Mouse (Mus musculus) forebrain, embryonic 11.5 days (tissue): ENCODE results near the gene Ankrd9. TPM values are rescaled to one million over a fixed set of nuclear protein-coding genes. Genes with fewer than 3 reads are reported as not detected.

Experiments
- ATAC-seq: fragments of 200-750 bp; cut with Nextera tagmentation; replicated peaks from 2 replicates; pipeline ENCODE4 v1.8.0; 2017; ENCODE audit warnings: moderate TSS enrichment; ENCODE audit not compliant: low FRiP score
- DNase-seq: peaks from one replicate; pipeline ENCODE4 v3.0.0-alpha.2; 2017; ENCODE audit warnings: low spot score
- H3K27ac ChIP-seq: fragments of 300-500 bp; sonication (generic); 2 replicates; pipeline ENCODE4 v1.5.1; 2014; ENCODE audit warnings: low read depth, low read length
- H3K27me3 ChIP-seq: fragments of 300-500 bp; sonication (generic); 2 replicates; pipeline ENCODE4 v1.6.1; 2014; ENCODE audit warnings: mild to moderate bottlenecking, low read length, mixed read lengths; ENCODE audit not compliant: control insufficient read depth, insufficient read depth
- H3K36me3 ChIP-seq: fragments of 300-500 bp; sonication (generic); 2 replicates; pipeline ENCODE4 v1.6.1; 2014; ENCODE audit warnings: mild to moderate bottlenecking, low read length, moderate library complexity, mixed read lengths; ENCODE audit not compliant: control insufficient read depth, insufficient read depth
- H3K4me1 ChIP-seq: fragments of 300-500 bp; sonication (generic); replicated peaks from 2 replicates; pipeline ENCODE4 v1.6.1; 2014; ENCODE audit warnings: low read length, mixed read lengths; ENCODE audit not compliant: control insufficient read depth, insufficient read depth
- H3K4me2 ChIP-seq: fragments of 300-500 bp; sonication (generic); 2 replicates; pipeline ENCODE4 v1.6.1; 2014; ENCODE audit warnings: low read depth, mild to moderate bottlenecking, low read length, moderate library complexity, mixed read lengths; ENCODE audit not compliant: severe bottlenecking
- H3K4me3 ChIP-seq: fragments of 300-500 bp; sonication (generic); 2 replicates; pipeline ENCODE4 v1.5.1; 2014; ENCODE audit warnings: low read depth, low read length
- H3K9ac ChIP-seq: fragments of 300-500 bp; sonication (generic); 2 replicates; pipeline ENCODE4 v1.6.1; 2014; ENCODE audit warnings: low read length
- H3K9me3 ChIP-seq: fragments of 300-500 bp; sonication (generic); 2 replicates; pipeline ENCODE4 v1.6.1; 2016; ENCODE audit warnings: low read length, mixed read lengths; ENCODE audit not compliant: control insufficient read depth
- WGBS: fragments of 180-500 bp; shearing (Covaris S2); extraction: QIAGEN DNeasy Blood & Tissue Kit; methylation state at CpG from one replicate; pipeline ENCODE4 v1.1.7; 2014; 5-methylcytosine and 5-hydroxymethylcytosine counted together
- polyA plus RNA-seq: library from polyadenylated mRNA; unstranded; fragments of >200 nt; fragmentation: Nextera tagmentation; extraction: Ambion mirVana; gene quantifications from 2 replicates; pipeline ENCODE4 v1.2.1, GENCODE M21; 2014

The Ankrd9 gene
- polyA plus RNA-seq, 1 experiment from 2014 or later = 16.9 TPM

DNA sequence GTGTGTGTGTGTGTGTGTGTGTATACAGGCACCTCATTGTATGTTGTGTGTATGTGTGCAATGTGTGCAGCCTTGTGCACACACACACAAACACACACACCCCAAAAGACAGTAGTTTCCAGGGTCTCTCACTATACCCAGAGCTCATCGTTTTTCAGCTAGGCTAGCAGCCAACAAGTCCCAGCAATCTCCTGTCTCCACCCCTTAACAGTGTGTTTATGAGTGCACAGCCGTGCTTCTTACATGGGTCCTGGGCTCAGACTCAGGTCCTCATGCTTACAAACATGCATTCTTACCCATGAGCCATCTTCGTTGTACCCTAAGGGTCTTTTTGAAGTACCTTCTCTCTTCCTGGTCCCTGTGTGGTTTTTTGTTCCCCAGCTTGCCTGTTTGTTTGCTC, 13.3 kb downstream of the Ankrd9 start:
- 82% methylated on average over 3 of the region's 3 CpGs for WGBS
- no peak overlapping the region for H3K9ac ChIP-seq
- no peaks in the 10 kb centered on the region for H3K27me3 ChIP-seq
- peaks cover 2% of the 10 kb centered on the region; the same call in 1 of the 2 replicates for H3K36me3 ChIP-seq
- no peaks in the 10 kb centered on the region for H3K4me1 ChIP-seq
- ATAC-seq (no peak), DNase-seq (no peak)
- no peak overlapping the region for H3K4me3 ChIP-seq
- no peaks in the 10 kb centered on the region for H3K9me3 ChIP-seq
- H3K27ac ChIP-seq = no peak overlapping the region
- no peak overlapping the region for H3K4me2 ChIP-seq

DNA sequence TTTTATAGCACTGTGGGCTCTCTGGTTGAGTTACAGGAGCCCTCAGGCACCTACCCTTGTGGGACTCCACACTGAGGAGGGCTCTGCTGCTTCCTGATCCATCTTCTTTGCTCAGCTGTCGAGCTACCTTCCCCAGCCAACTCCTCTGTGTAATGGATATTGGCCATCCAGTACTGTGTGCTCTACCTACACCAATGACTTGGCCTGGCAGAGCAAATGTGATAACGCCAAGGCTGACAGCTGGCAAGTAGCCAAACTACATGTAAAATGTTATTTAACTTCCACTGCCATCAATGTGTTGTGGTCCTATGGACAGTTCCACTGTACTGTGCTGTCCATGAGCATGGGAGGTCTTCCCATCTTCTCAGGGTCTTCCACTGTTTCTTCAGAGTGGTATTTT, 16.9 kb downstream of the Ankrd9 start:
- Histone ChIP-seq H3K27ac (no peak overlapping the region), H3K4me1 (no peaks in the 10 kb centered on the region), H3K4me3 (no peak overlapping the region), H3K27me3 (no peaks in the 10 kb centered on the region), H3K9me3 (no peaks in the 10 kb centered on the region), H3K9ac (no peak overlapping the region), H3K36me3 (no peaks in the 10 kb centered on the region), H3K4me2 (no peak overlapping the region)
- 86% methylated on average over 2 of the region's 2 CpGs for WGBS
- no peak for DNase-seq
- ATAC-seq = no peak

DNA sequence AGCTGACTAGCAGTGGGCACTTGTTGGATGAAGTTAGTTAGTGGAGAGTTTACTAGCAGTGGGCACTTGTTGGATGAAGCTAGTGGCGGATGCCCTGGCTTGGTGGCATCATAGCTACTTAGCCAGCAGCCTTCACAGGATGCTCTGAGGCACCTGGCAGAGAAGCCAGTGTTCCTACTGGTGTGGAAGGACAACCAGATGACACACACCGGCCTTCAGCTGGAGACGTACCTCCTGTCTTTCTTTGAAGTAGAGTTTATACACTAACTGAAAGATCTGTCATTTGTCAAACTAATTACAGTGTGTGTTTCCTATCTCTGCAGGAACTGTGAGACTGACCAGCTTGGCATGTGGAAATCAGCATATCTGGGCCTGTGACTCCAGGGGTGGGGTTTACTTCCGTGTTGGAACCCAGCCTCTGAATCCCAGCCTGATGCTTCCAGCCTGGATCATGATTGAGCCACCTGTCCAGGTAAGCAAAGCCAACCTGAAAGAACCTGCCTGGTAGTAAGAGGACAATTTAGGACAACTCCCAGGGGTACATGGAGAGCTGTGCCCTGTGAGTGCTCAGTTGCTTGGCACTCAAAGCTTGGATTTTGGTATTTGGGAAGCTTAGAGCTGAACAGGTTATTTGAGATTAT, 24.4 kb downstream of the Ankrd9 start:
- ATAC-seq (no peak), DNase-seq (no peak)
- Histone ChIP-seq H3K36me3 (no peaks in the 10 kb centered on the region; the same call in 1 of the 2 replicates), H3K4me1 (no peaks in the 10 kb centered on the region), H3K9me3 (no peaks in the 10 kb centered on the region), H3K4me2 (no peak overlapping the region), H3K4me3 (no peak overlapping the region), H3K9ac (no peak overlapping the region), H3K27ac (no peak overlapping the region), H3K27me3 (no peaks in the 10 kb centered on the region)
- 88% methylated on average over 4 of the region's 4 CpGs for WGBS

DNA sequence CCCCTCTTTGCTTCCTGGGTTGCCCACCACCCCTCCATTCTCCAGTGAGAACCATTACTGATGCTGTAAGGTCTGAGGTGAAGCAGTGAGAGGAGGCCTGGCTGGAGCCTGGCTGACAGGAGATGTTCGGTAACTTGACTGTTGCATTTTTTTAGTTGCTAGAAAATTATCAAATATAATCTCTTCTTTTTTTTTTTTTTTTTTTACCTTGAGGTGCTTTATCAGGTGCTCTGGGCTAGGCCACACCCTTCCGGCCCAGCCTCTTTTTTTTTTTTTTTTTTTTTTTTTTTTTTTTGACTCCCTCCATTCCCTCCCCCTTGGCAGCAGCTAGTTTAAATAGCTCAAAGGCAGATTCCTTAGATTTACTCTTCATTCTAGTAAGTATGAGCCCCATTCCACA, 24.9 kb downstream of the Ankrd9 start:
- Histone ChIP-seq H3K9me3 (no peaks in the 10 kb centered on the region), H3K27me3 (no peaks in the 10 kb centered on the region), H3K27ac (no peak overlapping the region), H3K4me1 (no peaks in the 10 kb centered on the region), H3K4me2 (no peak overlapping the region), H3K4me3 (no peak overlapping the region), H3K36me3 (no peaks in the 10 kb centered on the region; the same call in 1 of the 2 replicates), H3K9ac (no peak overlapping the region)
- no peak for ATAC-seq
- 87% methylated on average over 2 of the region's 2 CpGs for WGBS
- no peak for DNase-seq

DNA sequence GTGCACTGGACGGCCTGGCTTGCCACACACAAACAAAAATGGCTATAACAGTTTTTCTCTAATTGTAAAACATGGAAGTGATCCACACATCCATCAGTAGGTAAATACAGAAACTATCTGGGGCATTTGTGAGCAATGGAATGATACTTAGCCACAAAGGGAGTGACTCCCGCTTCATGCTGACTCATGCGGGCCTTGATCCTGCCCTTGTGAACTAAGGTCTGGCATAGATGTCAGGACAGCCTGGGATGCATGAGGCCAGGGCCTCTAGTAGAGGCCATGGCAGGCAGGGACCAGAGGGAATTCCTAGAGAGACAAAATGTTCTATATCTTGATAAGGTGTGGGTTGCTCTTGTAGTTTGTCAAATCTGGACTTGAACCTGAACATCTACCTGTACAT, 25.4 kb downstream of the Ankrd9 start:
- Histone ChIP-seq H3K4me3 (no peak overlapping the region), H3K9ac (no peak overlapping the region), H3K4me1 (no peaks in the 10 kb centered on the region), H3K9me3 (no peaks in the 10 kb centered on the region), H3K27me3 (no peaks in the 10 kb centered on the region), H3K36me3 (no peaks in the 10 kb centered on the region; the same call in 1 of the 2 replicates), H3K4me2 (no peak overlapping the region), H3K27ac (no peak overlapping the region)
- no peak for ATAC-seq
- WGBS = 90% methylated on average over 3 of the region's 3 CpGs
- DNase-seq = no peak

DNA sequence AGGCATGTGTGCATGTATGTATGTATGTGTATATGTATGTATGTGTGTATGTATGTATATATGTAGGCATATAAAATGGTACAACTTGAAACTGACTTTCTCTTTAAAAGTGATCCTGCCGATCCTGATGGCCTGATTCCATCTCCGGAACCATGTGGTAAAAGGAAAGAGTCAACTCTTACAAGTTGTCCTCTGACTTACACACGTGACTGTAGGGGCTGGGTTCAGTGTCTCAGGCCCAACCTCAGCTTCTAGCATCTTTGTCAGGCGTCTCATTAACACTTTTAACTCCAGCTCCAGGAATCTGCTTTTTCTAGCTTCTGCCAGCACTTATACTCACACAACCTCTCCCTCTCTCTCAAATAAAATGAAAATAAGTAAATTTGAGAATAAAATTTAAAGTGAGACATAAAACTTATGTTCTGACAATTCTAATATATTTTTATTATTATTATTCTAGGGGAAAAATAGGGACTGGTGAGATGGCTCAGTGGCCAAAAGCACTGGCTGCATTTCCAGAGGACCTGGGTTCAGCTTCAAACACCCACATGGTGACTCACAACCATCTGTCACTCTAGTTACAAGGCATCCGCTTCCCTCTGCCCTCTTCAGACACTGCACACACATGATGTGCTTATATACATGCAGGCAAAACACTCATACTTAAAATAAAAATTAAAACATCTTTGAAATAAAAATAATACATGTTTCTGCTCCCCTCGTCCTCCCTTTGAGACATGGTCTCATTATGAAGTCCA, 26.0 kb downstream of the Ankrd9 start:
- ATAC-seq (no peak), DNase-seq (no peak)
- WGBS = 84% methylated on average over 6 of the region's 6 CpGs
- Histone ChIP-seq H3K4me2 (no peak overlapping the region), H3K4me3 (no peak overlapping the region), H3K9me3 (no peaks in the 10 kb centered on the region), H3K4me1 (no peaks in the 10 kb centered on the region), H3K27me3 (no peaks in the 10 kb centered on the region), H3K36me3 (no peaks in the 10 kb centered on the region; the same call in 1 of the 2 replicates), H3K27ac (no peak overlapping the region), H3K9ac (no peak overlapping the region)

DNA sequence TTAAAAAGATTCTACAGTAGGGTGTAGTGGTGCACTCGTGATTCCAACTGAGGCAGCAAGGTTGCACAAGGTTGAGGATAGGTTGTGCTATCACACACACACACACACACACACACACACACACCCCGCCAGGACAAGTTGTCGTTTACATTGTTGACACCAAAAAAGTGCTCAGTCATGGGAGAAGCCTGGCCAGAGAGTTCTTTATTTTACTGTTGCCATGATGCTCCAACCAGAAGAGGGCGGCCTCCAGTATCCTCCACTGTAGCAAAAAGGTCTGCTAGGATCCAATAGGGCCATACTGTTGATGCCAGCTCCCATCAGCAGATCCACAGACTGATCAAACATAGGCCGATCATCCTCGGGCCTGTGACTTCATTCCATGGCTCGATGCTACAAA, 27.6 kb downstream of the Ankrd9 start:
- Histone ChIP-seq H3K36me3 (no peaks in the 10 kb centered on the region; the same call in 1 of the 2 replicates), H3K27me3 (no peaks in the 10 kb centered on the region), H3K4me3 (no peak overlapping the region), H3K9ac (no peak overlapping the region), H3K9me3 (no peaks in the 10 kb centered on the region), H3K27ac (no peak overlapping the region), H3K4me1 (no peaks in the 10 kb centered on the region), H3K4me2 (no peak overlapping the region)
- no peak for DNase-seq
- 85% methylated on average over 7 of the region's 7 CpGs for WGBS
- ATAC-seq = no peak

DNA sequence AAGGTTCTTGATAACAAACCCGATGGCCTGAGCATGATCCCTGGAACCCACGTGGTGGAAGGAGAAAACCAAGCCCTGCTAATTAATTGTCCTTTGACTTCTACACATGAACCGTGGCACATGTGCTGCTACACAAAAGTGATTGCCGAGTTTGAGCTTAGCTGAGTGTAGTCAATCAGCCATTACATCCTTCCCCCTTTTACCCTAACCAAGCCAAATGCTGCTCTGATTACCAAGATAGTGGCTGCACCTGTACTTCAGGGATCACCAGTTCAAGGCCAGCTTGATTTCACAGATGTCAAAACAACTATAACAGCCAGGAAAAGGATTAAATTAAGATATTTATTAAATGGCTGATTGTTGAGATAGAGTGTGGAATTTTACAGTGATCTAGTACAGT, 28.7 kb downstream of the Ankrd9 start:
- Histone ChIP-seq H3K27me3 (no peaks in the 10 kb centered on the region), H3K4me2 (no peak overlapping the region), H3K36me3 (no peaks in the 10 kb centered on the region), H3K4me3 (no peak overlapping the region), H3K4me1 (no peaks in the 10 kb centered on the region), H3K27ac (no peak overlapping the region), H3K9ac (no peak overlapping the region), H3K9me3 (no peaks in the 10 kb centered on the region)
- no peak for DNase-seq
- 85% methylated on average over 4 of the region's 4 CpGs for WGBS
- no peak for ATAC-seq

DNA sequence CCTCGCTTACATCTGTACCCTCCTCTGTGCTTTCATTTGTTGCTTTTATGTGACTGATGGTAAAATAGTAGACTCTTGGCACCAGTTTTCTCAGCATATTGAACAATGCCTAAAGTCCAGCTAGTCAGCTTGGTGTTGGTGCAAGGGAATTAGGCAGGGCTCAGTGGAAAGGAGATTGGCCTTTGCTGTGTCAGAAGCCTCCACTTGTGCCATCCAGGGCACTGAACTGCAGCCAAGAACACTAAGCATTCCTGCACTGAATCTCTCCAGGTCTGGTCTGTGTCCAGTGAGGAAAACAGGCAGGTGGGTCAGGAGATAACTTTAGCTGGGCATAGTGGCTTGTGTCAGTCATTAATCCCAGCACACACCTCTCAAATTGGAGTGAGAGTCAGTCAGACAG, 29.4 kb downstream of the Ankrd9 start:
- Histone ChIP-seq H3K36me3 (no peaks in the 10 kb centered on the region), H3K4me1 (no peaks in the 10 kb centered on the region), H3K9me3 (no peaks in the 10 kb centered on the region), H3K4me2 (no peak overlapping the region), H3K4me3 (no peak overlapping the region), H3K27ac (no peak overlapping the region), H3K9ac (no peak overlapping the region), H3K27me3 (no peaks in the 10 kb centered on the region)
- ATAC-seq = no peak
- WGBS = 100% methylated on average over 1 of the region's 1 CpGs
- no peak for DNase-seq
